Mouse (Mus musculus): Measurements from ENCODE around the gene Trabd. TPM values are rescaled to one million over a fixed set of nuclear protein-coding genes. Genes with fewer than 3 reads are reported as not detected.

Gene Trabd
- polyA plus RNA-seq, 1 experiment from 2014 or later = 32.5 TPM

DNA sequence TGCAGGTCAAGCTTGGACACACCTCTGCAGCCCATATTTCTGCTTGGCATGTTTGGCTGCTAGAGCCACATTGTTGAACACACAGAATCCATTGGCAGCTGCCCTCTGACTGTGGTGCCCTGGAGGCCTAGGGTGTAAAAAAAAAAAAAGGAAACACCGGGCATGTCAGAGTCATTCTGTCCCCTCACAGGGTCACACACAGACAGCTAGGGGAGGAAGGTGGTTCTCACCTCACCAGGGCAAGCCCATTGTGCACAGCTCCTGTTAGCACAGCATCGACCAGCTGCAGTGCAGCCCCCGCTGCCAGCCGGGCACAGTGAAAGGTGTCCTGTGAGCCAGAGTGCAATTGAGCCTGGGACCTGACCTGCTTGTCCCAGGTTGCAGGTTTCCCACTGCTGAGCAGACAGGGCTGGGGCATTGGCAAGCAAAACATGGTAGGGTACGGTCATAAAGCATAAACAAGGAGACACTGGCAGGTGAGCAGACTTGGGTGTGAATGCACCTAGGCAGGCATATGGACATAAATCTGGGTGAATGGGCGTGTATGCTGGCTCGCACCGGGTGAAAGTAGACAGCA is 52.5 kb downstream of the Trabd start:
- no peak for TF ChIP-seq CTCF (IDR thresholded peaks at IDR 0.05; ENCODE audit: low read depth)
- no peak for ATAC-seq

DNA sequence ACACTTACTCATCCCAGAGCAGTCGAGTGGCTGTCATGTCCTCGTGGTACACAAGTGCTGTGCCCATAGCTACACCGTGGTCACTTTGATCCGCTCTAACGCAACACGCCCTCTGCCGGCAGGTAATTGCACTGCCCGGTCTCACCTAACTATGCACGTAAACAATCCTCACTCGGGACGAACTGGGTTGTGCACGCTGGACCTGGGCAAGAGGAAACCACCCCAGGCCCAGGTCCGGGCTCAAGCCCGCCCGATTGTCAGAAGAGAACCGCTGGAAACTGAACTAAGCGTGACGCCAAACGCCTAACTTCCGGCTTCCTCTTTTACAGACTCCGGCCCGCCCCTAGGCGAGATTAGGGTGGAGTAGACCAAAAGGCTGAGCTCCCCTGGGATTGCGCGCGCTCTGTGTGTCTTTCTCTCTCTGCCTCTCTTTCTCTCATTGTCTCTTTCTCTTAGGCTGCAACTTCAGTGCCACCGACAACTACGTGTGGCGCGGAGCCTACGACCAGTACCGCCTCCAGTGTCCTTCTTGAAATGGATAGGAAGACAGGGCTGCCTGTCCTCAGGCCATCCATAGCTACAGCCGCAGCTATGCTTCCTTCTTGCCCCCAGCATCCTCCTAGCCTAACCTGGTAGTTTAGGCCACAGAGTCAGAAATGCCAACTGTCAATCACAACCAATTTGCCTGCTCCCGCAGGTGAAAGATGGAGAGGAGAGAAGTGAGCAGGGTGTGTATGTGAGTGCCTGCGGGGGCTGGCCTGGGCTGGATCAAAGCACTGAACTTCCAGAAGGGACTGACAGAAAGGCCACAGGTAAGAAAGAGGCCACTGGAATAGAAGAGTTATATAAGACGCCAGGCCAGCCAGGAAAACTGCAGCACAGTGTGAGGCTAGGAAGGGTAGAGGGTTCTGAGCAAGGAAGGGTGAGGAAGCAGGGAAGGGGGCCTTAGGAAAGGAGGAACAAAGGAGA is 53.7 kb downstream of the Trabd start, which contains the start of gene Hdac10:
TSS of gene Hdac10 (minus strand) at position 319 of the 969 bp plus-strand sequence.
- Histone ChIP-seq H3K9ac (ENCODE audit: low read depth, low read length) (peak within 1 kb of the TSS; percentile 65), H3K4me3 (ENCODE audit: low read depth, low read length) (peak within 1 kb of the TSS; percentile 71), H3K4me1 (replicated peaks; ENCODE audit: control insufficient read depth, insufficient read depth, low read length) (peaks cover 4% of the 10 kb centered on the region; the same call in 1 of the 2 replicates), H3K9me3 (ENCODE audit: control insufficient read depth) (no peaks in the 10 kb centered on the region), H3K27me3 (replicated peaks; ENCODE audit: control insufficient read depth, insufficient read depth, low read length) (no peaks in the 10 kb centered on the region), H3K27ac (ENCODE audit: low read depth, low read length) (peak within 1 kb of the TSS; percentile 82), H3K36me3 (ENCODE audit: control insufficient read depth, insufficient read depth) (peaks cover 4% of the 10 kb centered on the region; the same call in 1 of the 2 replicates), H3K4me2 (replicated peaks; ENCODE audit: low read depth) (peak within 1 kb of the TSS; percentile 81)
- TF ChIP-seq CTCF (IDR thresholded peaks at IDR 0.05; ENCODE audit: low read depth) = peak; percentile 94
- ATAC-seq = peak; percentile 85
- 3% methylated on average over 36 of the region's 36 CpGs for WGBS

More for the DNA sequence above, 52.5 kb downstream of the Trabd start:
- Histone ChIP-seq H3K4me3 (ENCODE audit: low read depth, low read length) (peak overlapping the region; percentile 71; the same call in 1 of the 2 replicates), H3K9me3 (ENCODE audit: control insufficient read depth) (no peaks in the 10 kb centered on the region), H3K4me2 (replicated peaks; ENCODE audit: low read depth) (peak overlapping the region; percentile 81), H3K9ac (ENCODE audit: low read depth, low read length) (0 out of 2 replicates have a peak overlapping the region, but pooled peaks have one; percentile 65), H3K27me3 (replicated peaks; ENCODE audit: control insufficient read depth, insufficient read depth, low read length) (no peaks in the 10 kb centered on the region), H3K4me1 (replicated peaks; ENCODE audit: control insufficient read depth, insufficient read depth, low read length) (peaks cover 4% of the 10 kb centered on the region; the same call in 1 of the 2 replicates), H3K27ac (ENCODE audit: low read depth, low read length) (no peak overlapping the region), H3K36me3 (ENCODE audit: control insufficient read depth, insufficient read depth) (peaks cover 4% of the 10 kb centered on the region; the same call in 1 of the 2 replicates)
- 58% methylated on average over 8 of the region's 8 CpGs for WGBS

GRCm38 (mm10) chr15:89130245-89130644 is 55.3 kb downstream of the Trabd start:
- Histone ChIP-seq H3K9ac (ENCODE audit: low read depth, low read length) (no peak overlapping the region), H3K27ac (ENCODE audit: low read depth, low read length) (no peak overlapping the region), H3K9me3 (ENCODE audit: control insufficient read depth) (no peaks in the 10 kb centered on the region), H3K4me3 (ENCODE audit: low read depth, low read length) (no peak overlapping the region), H3K36me3 (ENCODE audit: control insufficient read depth, insufficient read depth) (peaks cover 4% of the 10 kb centered on the region; the same call in 1 of the 2 replicates), H3K4me1 (replicated peaks; ENCODE audit: control insufficient read depth, insufficient read depth, low read length) (peaks cover 4% of the 10 kb centered on the region; the same call in 1 of the 2 replicates), H3K4me2 (replicated peaks; ENCODE audit: low read depth) (no peak overlapping the region), H3K27me3 (replicated peaks; ENCODE audit: control insufficient read depth, insufficient read depth, low read length) (no peaks in the 10 kb centered on the region)
- TF ChIP-seq CTCF (IDR thresholded peaks at IDR 0.05; ENCODE audit: low read depth) = no peak
- ATAC-seq = no peak

DNA sequence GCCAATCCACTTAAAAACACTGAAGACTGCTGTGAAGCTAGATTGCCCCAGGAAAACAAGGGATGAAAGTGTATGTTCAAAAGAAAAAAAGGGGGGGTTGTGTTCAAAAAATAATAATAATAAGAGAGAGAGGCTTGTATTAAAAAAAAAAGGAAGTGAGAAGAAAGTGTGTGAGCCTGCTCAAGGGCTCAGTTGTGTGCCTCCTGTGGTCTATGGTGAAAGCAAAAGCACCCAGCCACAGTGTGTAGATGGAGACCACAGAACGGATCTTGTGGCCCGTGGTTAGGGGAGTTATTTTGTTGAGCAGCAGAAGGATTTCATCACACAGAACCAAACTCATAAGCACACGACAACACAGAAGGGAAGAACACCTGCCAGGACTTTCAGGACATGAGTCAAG is 56.4 kb downstream of the Trabd start:
- H3K4me2 ChIP-seq (replicated peaks; ENCODE audit: low read depth) = no peak overlapping the region
- no peak for ATAC-seq

More for the DNA sequence above, 56.4 kb downstream of the Trabd start:
- H3K9me3 ChIP-seq (ENCODE audit: control insufficient read depth) = no peaks in the 10 kb centered on the region
- no peak overlapping the region for H3K27ac ChIP-seq (ENCODE audit: low read depth, low read length)
- H3K36me3 ChIP-seq (ENCODE audit: control insufficient read depth, insufficient read depth) = no peaks in the 10 kb centered on the region; the same call in 1 of the 2 replicates
- 82% methylated on average over 3 of the region's 3 CpGs for WGBS
- H3K9ac ChIP-seq (ENCODE audit: low read depth, low read length) = no peak overlapping the region
- no peak for TF ChIP-seq CTCF (IDR thresholded peaks at IDR 0.05; ENCODE audit: low read depth)
- H3K4me3 ChIP-seq (ENCODE audit: low read depth, low read length) = no peak overlapping the region
- peaks cover 4% of the 10 kb centered on the region; the same call in 1 of the 2 replicates for H3K4me1 ChIP-seq (replicated peaks; ENCODE audit: control insufficient read depth, insufficient read depth, low read length)
- no peaks in the 10 kb centered on the region for H3K27me3 ChIP-seq (replicated peaks; ENCODE audit: control insufficient read depth, insufficient read depth, low read length)

Other genes with a start within 250 kb of the Trabd start
- gene Pim3, start 212.9 kb upstream of the Trabd start, polyA plus RNA-seq (2015; fragmentation: Nextera tagmentation; extraction: Ambion mirVana) = 28.0 and 36.8 TPM in 2 replicates
- gene Ttll8, start 120.7 kb upstream of the Trabd start, polyA plus RNA-seq (2015; fragmentation: Nextera tagmentation; extraction: Ambion mirVana) = not detected in 2 replicates
- not detected in 2 replicates for gene Mlc1, start 96.1 kb upstream of the Trabd start, polyA plus RNA-seq (2015; fragmentation: Nextera tagmentation; extraction: Ambion mirVana)
- gene Mov10l1, start 92.2 kb upstream of the Trabd start, polyA plus RNA-seq (2015; fragmentation: Nextera tagmentation; extraction: Ambion mirVana) = not detected in 2 replicates
- 0.26 and 0.48 TPM in 2 replicates for gene Panx2, start 15.4 kb upstream of the Trabd start, polyA plus RNA-seq (2015; fragmentation: Nextera tagmentation; extraction: Ambion mirVana)
- 9.6 and 10.4 TPM in 2 replicates for gene Selenoo, start 14.0 kb downstream of the Trabd start, polyA plus RNA-seq (2015; fragmentation: Nextera tagmentation; extraction: Ambion mirVana)
- 3.6 and 4.2 TPM in 2 replicates for gene Tubgcp6, start 48.0 kb downstream of the Trabd start, polyA plus RNA-seq (2015; fragmentation: Nextera tagmentation; extraction: Ambion mirVana)
- 7.6 and 8.6 TPM in 2 replicates for gene Hdac10, start 53.6 kb downstream of the Trabd start, polyA plus RNA-seq (2015; fragmentation: Nextera tagmentation; extraction: Ambion mirVana)
- 2.3 and 2.7 TPM in 2 replicates for gene Mapk12, start 65.6 kb downstream of the Trabd start, polyA plus RNA-seq (2015; fragmentation: Nextera tagmentation; extraction: Ambion mirVana)
- gene Mapk11, start 74.5 kb downstream of the Trabd start, polyA plus RNA-seq (2015; fragmentation: Nextera tagmentation; extraction: Ambion mirVana) = 1.6 and 1.9 TPM in 2 replicates
- gene Plxnb2, start 105.7 kb downstream of the Trabd start, polyA plus RNA-seq (2015; fragmentation: Nextera tagmentation; extraction: Ambion mirVana) = 71.5 and 74.0 TPM in 2 replicates
- 3.2 and 3.4 TPM in 2 replicates for gene Dennd6b, start 121.4 kb downstream of the Trabd start, polyA plus RNA-seq (2015; fragmentation: Nextera tagmentation; extraction: Ambion mirVana)
- 17.7 and 21.3 TPM in 2 replicates for gene Ppp6r2, start 136.4 kb downstream of the Trabd start, polyA plus RNA-seq (2015; fragmentation: Nextera tagmentation; extraction: Ambion mirVana)
- 22.2 and 24.2 TPM in 2 replicates for gene Sbf1, start 240.2 kb downstream of the Trabd start, polyA plus RNA-seq (2015; fragmentation: Nextera tagmentation; extraction: Ambion mirVana)
- 0.14 TPM in 1 of 2 replicates, not detected in the other for gene Adm2, start 247.6 kb downstream of the Trabd start, polyA plus RNA-seq (2015; fragmentation: Nextera tagmentation; extraction: Ambion mirVana)